Mouse (Mus musculus) midbrain, embryonic 14.5 days (tissue): ENCODE results near the gene Scel. TPM values are rescaled to one million over a fixed set of nuclear protein-coding genes. Genes with fewer than 3 reads are reported as not detected.

ENCODE experiments used
- ATAC-seq: fragments of 200-750 bp; cut with Nextera tagmentation; 2 replicates; pipeline ENCODE4 v1.8.0; 2017; ENCODE audit warnings: moderate number of reproducible peaks, moderate library complexity; ENCODE audit not compliant: low FRiP score, low TSS enrichment
- DNase-seq: peaks from one replicate; pipeline ENCODE4 v3.0.0-alpha.2; 2015
- H3K27ac ChIP-seq: fragments of 300-500 bp; sonication (generic); replicated peaks from 2 replicates; pipeline ENCODE4 v1.5.1; 2014; ENCODE audit warnings: mild to moderate bottlenecking, low read depth, low read length, moderate library complexity
- H3K27me3 ChIP-seq: fragments of 300-500 bp; sonication (generic); 2 replicates; pipeline ENCODE4 v1.6.1; 2014; ENCODE audit warnings: low read length, control low read depth, mixed read lengths; ENCODE audit not compliant: control insufficient read depth, insufficient read depth
- H3K36me3 ChIP-seq: fragments of 300-500 bp; sonication (generic); 2 replicates; pipeline ENCODE4 v1.6.1; 2014; ENCODE audit warnings: low read length, control low read depth; ENCODE audit not compliant: control insufficient read depth, insufficient read depth
- H3K4me1 ChIP-seq: fragments of 300-500 bp; sonication (generic); 2 replicates; pipeline ENCODE4 v1.6.1; 2014; ENCODE audit warnings: mild to moderate bottlenecking, antibody characterized with exemption, low read length, control low read depth; ENCODE audit not compliant: control insufficient read depth, insufficient read depth
- H3K4me2 ChIP-seq: fragments of 300-500 bp; sonication (generic); 2 replicates; pipeline ENCODE4 v1.6.1; 2014; ENCODE audit warnings: mild to moderate bottlenecking, low read length, moderate library complexity
- H3K4me3 ChIP-seq: fragments of 300-500 bp; sonication (generic); replicated peaks from 2 replicates; pipeline ENCODE4 v1.5.1; 2014; ENCODE audit warnings: low read depth, low read length
- H3K9ac ChIP-seq: fragments of 300-500 bp; sonication (generic); replicated peaks from 2 replicates; pipeline ENCODE4 v1.6.1; 2014; ENCODE audit warnings: mild to moderate bottlenecking, low read length, moderate library complexity
- H3K9me3 ChIP-seq: fragments of 300-500 bp; sonication (generic); 2 replicates; pipeline ENCODE4 v1.6.1; 2016; ENCODE audit warnings: low read length, control low read depth, mixed read lengths; ENCODE audit not compliant: control insufficient read depth
- WGBS: fragments of 180-500 bp; shearing (Covaris S2); extraction: QIAGEN DNeasy Blood & Tissue Kit; methylation state at CpG from one replicate; pipeline ENCODE4 v1.1.7; 2014; 5-methylcytosine and 5-hydroxymethylcytosine counted together
- polyA plus RNA-seq: library from polyadenylated mRNA; unstranded; fragments of >200 nt; fragmentation: Nextera tagmentation; extraction: Ambion mirVana; gene quantifications from 2 replicates; pipeline ENCODE4 v1.2.1, GENCODE M21; 2014

The Scel gene
- polyA plus RNA-seq, 1 experiment from 2014 or later: 0.20 TPM

DNA sequence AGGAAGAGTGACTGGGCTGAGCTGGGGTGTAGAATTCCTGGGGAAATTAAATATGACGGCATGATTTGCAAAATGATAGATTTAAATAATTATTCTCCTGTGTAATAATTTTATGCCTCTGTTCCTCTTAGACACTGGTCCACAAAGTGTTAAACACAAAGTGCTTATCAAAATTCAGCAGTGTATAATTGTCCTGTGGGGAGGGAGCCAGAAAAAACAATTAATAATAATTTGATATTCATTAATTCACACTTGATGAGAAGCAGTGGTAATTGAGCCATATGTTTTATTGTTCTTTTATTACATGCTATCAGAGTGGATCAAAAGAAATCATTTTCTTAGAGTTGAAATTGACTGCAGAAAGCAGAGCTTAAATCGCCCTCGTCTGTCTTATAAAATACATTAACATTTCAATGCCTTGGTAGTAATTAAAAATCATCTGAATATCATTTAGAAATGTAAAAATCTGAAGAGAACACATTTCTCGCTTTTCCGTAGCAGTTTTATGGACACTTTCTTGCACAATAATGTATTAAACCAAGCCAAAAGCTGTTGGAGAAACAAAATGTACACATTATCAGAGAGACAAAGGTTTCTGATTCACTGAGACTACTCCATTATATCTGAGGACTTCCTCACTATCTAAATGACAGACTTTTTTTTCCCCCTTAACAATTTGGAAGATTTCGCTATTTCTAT, 100.6 kb downstream of the Scel start:
- ATAC-seq (no peak), DNase-seq (peak; percentile 30)
- Histone ChIP-seq H3K9ac (no peak overlapping the region), H3K4me3 (no peak overlapping the region), H3K27me3 (no peaks in the 10 kb centered on the region), H3K9me3 (no peaks in the 10 kb centered on the region), H3K4me1 (no peaks in the 10 kb centered on the region), H3K36me3 (no peaks in the 10 kb centered on the region), H3K4me2 (no peak overlapping the region), H3K27ac (no peak overlapping the region)
- WGBS: 58% methylated on average over 6 of the region's 6 CpGs

DNA sequence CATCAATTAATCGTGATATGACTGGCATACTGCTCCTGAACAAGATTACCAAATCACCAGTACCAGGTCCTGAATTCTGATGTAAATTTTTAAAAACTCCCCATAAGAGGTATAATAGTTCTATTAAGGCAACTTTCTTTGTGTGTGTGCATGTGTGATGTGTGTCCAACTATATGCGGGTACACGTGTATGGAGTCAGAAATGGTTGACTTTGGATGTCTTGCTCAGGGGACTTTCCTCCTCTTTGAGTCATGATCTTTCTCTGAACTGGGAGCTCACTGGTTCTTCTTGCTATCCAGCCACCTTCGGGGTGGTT, 101.1 kb downstream of the Scel start:
- Histone ChIP-seq H3K9me3 (no peaks in the 10 kb centered on the region), H3K4me1 (no peaks in the 10 kb centered on the region), H3K4me2 (no peak overlapping the region), H3K27me3 (no peaks in the 10 kb centered on the region), H3K36me3 (no peaks in the 10 kb centered on the region), H3K9ac (no peak overlapping the region), H3K27ac (no peak overlapping the region), H3K4me3 (no peak overlapping the region)
- no peak for DNase-seq
- 91% methylated on average over 4 of the region's 4 CpGs for WGBS
- no peak for ATAC-seq

DNA sequence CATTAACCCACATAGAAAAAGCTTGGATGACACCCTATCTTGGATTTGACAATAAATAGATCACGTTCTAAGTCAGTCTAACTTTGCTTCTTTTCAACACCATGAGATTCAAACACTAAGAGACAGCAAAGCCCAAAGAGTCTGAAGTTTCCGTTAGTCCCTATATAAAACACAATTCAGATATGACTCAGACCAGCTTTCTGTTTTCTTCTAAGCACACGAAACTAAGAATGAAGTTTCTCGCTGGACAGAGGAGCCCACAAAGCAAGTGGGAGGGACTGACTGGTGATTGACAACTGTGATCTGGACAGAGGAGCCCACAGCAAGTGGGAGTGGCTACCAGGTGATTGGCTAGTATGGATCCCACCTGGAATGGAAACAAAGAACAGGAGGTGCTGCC, 106.6 kb downstream of the Scel start:
- DNase-seq (no peak), ATAC-seq (no peak)
- no peaks in the 10 kb centered on the region for H3K9me3 ChIP-seq
- no peak overlapping the region for H3K4me2 ChIP-seq
- no peak overlapping the region for H3K4me3 ChIP-seq
- no peak overlapping the region for H3K27ac ChIP-seq
- no peak overlapping the region for H3K9ac ChIP-seq
- no peaks in the 10 kb centered on the region for H3K36me3 ChIP-seq
- no peaks in the 10 kb centered on the region for H3K27me3 ChIP-seq
- H3K4me1 ChIP-seq: no peaks in the 10 kb centered on the region
- WGBS: 88% methylated on average over 4 of the region's 4 CpGs

DNA sequence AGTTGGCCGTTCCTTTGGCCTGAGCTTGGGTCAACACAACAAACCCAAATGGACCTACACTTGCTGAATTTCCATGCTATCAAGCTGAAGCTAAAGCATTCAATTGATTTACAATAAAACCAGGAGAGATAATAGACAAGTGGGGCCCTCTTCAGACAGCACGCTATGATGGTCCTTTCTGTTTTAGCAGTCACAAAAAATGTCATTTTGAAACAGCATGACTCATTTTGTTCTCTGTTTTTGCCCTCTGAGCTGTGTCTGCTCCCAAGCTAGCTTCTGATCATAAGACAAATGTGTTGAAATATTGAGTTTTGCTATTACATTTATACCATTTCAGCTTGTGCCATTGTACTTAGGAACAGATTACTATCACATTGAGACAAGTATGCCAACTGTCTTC, 108.1 kb downstream of the Scel start:
- no peak for ATAC-seq
- H3K4me2 ChIP-seq: no peak overlapping the region
- no peak overlapping the region for H3K27ac ChIP-seq
- H3K36me3 ChIP-seq: no peaks in the 10 kb centered on the region
- no peaks in the 10 kb centered on the region for H3K27me3 ChIP-seq
- 92% methylated on average over 2 of the region's 2 CpGs for WGBS
- DNase-seq: no peak
- no peak overlapping the region for H3K9ac ChIP-seq
- H3K9me3 ChIP-seq: no peaks in the 10 kb centered on the region
- no peaks in the 10 kb centered on the region for H3K4me1 ChIP-seq
- no peak overlapping the region for H3K4me3 ChIP-seq

DNA sequence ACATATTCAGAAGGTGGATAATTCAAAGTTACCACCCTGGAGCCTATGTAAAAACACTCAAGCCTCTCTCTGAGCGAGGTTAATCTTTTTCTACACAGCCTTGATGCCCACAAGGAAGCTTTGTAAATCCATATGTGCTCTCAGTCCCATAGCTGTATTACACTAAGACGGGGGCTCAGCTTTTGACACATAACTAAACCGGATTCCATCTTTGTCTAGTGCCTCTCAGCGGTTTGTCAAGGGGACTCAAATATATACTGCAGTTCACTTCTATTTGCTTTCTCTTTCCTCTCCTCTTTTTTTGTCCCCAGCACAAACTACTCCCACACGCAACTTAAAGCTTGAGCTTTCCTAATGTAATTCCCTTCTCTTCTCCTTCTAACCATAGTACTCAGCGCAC, 113.0 kb downstream of the Scel start:
- Histone ChIP-seq H3K27me3 (no peaks in the 10 kb centered on the region), H3K4me3 (no peak overlapping the region), H3K9ac (no peak overlapping the region), H3K36me3 (no peaks in the 10 kb centered on the region), H3K9me3 (no peaks in the 10 kb centered on the region), H3K4me2 (no peak overlapping the region), H3K27ac (no peak overlapping the region), H3K4me1 (no peaks in the 10 kb centered on the region)
- ATAC-seq (no peak), DNase-seq (no peak)
- WGBS: 87% methylated on average over 6 of the region's 6 CpGs

DNA sequence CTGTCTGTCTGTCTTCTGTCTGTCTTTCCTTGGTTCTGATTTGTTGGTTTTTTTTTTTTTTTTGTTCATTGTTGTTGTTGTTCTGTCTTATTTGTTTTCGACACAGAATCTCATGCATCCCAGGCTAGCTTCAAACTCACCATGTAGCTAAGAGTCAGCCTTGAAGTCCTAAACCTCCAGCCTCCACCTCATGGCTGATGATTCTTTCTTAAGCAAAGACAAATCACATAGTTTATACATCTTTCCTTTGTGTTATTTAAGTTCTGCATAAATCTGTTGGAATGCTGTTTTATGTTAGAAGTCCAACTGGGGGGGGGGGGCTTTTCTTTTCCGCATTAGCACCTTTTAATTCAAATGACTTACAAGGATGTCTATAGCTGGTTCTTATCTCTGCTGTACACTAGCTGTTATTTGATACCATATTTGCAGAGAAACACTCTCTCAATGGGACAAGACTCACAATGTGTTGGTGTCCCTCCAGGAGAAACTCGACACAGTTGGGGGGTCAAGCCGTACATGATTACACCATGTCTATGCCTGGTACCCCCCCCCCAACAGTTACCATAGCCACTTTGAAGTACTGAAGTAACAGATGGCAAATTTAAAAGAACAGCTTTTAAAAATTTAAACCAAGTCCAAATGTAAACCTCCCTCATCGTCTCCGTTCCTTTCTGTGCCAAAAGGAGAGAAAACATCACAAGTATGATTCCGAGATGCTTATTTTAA, 116.7 kb downstream of the Scel start:
- ATAC-seq (no peak), DNase-seq (no peak)
- WGBS: 91% methylated on average over 7 of the region's 7 CpGs
- H3K27ac ChIP-seq: no peak overlapping the region
- H3K4me2 ChIP-seq: no peak overlapping the region
- H3K4me1 ChIP-seq: no peaks in the 10 kb centered on the region
- H3K4me3 ChIP-seq: no peak overlapping the region
- no peaks in the 10 kb centered on the region for H3K9me3 ChIP-seq
- H3K9ac ChIP-seq: no peak overlapping the region
- no peaks in the 10 kb centered on the region for H3K27me3 ChIP-seq
- no peaks in the 10 kb centered on the region for H3K36me3 ChIP-seq

DNA sequence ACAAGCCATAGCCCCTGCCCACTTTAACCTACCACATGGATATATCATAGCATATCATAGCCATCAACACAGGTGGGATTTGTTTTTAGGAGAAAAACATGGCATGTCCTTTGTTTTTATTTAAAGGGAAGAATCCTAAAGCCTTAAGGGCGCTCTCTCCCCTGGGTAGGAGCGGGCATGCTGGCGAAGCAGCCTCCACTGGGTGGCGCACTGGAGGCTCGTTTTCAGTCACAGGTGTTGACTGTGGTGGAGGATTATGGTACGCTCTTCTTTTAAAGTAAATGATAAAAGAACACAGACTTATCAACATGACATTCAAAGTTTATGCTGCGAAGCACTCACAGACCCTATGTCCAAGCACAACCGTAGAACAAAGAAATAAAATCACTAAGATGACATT, 117.4 kb downstream of the Scel start:
- DNase-seq (no peak), ATAC-seq (no peak)
- Histone ChIP-seq H3K9me3 (no peaks in the 10 kb centered on the region), H3K36me3 (no peaks in the 10 kb centered on the region), H3K27ac (no peak overlapping the region), H3K27me3 (no peaks in the 10 kb centered on the region), H3K9ac (no peak overlapping the region), H3K4me3 (no peak overlapping the region), H3K4me1 (no peaks in the 10 kb centered on the region), H3K4me2 (no peak overlapping the region)
- 81% methylated on average over 8 of the region's 8 CpGs for WGBS

DNA sequence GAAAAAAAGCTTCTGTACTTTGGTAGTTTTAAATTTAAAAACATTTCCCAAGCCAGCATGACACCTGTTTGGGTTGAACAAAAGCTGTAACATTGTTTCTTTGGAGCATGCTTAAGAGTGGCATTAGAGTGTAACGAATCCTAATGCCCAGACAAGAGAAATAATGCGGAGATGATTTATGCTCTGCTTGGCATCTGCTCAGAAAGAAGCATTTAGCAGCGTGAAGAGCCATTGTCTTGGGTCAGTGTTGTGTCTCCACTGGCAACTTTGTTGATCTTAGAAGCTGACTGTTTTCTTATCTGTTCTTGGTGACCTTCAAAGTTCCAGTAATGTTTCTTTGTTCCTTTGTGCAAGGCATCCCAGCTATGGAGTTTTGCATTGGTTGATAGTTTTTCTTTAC, 130.8 kb downstream of the Scel start:
- no peaks in the 10 kb centered on the region for H3K9me3 ChIP-seq
- DNase-seq (no peak), ATAC-seq (no peak)
- WGBS: 35% methylated on average over 3 of the region's 3 CpGs
- no peak overlapping the region for H3K4me3 ChIP-seq
- no peak overlapping the region for H3K27ac ChIP-seq
- H3K9ac ChIP-seq: no peak overlapping the region
- no peaks in the 10 kb centered on the region for H3K36me3 ChIP-seq
- no peaks in the 10 kb centered on the region for H3K27me3 ChIP-seq
- H3K4me2 ChIP-seq: no peak overlapping the region
- peaks cover 9% of the 10 kb centered on the region for H3K4me1 ChIP-seq

DNA sequence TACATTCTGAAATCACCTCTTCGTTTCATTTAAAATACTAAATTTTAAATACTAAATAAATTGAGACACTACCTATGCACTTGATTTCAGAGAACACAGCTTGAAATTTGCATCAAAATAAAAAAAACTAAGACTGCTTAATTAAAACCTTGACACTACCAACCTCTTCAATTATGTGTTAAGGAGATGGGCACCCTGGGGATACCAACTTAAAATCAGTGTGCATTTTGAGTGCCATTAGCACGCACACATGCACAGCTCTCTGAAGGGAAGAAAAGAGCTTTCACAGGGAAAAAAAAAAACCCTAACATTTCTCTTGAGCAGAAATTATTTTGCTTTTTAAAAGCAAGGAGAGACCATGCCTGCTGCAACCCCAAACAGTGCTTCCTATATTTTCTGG, 134.8 kb downstream of the Scel start:
- DNase-seq (peak; percentile 51), ATAC-seq (no peak)
- no peak overlapping the region; the same call in 1 of the 2 replicates for H3K4me2 ChIP-seq
- no peak overlapping the region for H3K27ac ChIP-seq
- 43% methylated on average over 2 of the region's 2 CpGs for WGBS
- peaks cover 33% of the 10 kb centered on the region for H3K4me1 ChIP-seq
- no peak overlapping the region for H3K9ac ChIP-seq
- H3K4me3 ChIP-seq: no peak overlapping the region
- H3K27me3 ChIP-seq: no peaks in the 10 kb centered on the region
- no peaks in the 10 kb centered on the region for H3K9me3 ChIP-seq
- H3K36me3 ChIP-seq: no peaks in the 10 kb centered on the region
